Mouse (Mus musculus) cerebellum, postnatal 4 days (tissue): ENCODE results near the gene Sytl2.

ENCODE experiments used
- DNase-seq, 2 experiments: peaks; one replicate each; pipeline ENCODE4 v3.0.0; 2022; ENCODE audit warnings: low spot score in 2 of 2, mixed read lengths in 1 of 2

The Sytl2 gene

DNA sequence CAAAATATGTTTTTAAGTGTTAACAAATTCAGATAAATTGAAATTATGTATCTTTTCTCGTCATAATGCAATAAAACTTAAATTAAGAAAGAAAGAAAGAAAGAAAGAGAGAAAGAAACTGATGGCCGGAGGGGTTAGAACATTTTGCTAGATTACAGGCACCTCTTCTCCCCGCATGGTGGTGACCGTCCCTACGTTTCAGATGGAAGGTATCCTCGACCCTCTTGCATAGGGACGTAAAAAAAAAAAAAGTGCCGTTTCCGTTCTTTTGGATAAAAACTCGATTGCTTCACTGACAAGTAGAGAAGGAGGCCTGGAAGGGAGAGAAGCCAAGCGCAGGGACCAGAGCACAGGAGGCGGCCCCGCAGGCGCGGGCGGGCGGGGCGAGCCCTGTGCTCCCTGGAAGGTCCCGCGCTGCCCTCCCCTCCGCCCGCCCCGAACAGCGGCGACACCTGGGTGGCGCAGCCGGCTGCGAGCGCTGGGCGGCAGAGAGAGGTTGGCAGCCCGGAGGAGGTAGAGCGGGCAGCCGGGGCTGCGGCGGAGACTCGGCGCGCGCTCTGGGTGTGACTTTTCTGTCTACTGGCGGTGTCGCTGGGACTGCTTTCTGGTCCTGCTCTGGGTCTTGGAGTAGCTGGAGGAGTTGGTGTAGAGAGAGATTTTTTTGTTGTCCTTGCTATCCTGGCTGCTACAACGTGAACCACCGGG, at the start of gene Sytl2:
Sytl2 (plus strand) TSS at position 311 of the 705 bp plus-strand sequence.
- DNase-seq, result peak in 1 of 2 experiments; percentile 25

DNA sequence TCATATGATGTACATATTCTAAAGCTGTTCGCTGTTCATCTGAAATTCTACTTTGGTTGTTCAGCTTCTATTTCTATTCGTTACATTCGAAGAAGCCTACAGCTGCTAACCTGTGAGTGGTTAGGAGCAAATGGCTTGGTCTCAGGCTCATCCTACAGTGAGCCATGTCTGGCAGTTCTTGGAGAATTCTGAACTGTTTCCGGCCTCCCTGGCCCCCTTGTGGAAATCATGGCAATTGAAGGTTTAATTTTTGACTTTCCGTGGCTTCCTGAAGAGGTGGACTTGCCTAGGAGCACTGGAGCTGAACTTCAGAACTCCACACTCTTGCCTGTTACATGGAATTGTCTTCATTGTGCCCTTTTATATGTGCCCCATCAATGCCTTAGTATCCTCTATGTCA, 49.1 kb upstream of the Sytl2 start:
- DNase-seq, result no peak

DNA sequence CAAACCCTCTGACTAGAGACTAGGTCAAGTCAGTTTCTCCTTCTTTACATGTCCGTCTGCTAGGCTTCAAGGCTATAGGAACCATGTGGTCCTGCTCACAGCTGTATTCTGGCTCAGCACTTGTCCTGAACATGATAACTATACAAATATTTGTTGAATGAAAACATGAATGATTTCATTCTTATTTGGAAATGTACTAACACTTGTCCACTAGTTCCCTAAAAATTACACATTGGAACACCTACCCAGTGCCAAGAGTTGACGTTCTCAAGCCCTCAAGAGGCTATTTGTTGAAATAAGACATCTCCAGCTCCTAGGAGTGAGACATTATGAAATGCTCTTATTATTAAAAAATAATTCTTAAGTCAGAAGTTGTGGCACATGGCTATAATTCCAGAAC, 43.4 kb upstream of the Sytl2 start:
- DNase-seq, result no peak

DNA sequence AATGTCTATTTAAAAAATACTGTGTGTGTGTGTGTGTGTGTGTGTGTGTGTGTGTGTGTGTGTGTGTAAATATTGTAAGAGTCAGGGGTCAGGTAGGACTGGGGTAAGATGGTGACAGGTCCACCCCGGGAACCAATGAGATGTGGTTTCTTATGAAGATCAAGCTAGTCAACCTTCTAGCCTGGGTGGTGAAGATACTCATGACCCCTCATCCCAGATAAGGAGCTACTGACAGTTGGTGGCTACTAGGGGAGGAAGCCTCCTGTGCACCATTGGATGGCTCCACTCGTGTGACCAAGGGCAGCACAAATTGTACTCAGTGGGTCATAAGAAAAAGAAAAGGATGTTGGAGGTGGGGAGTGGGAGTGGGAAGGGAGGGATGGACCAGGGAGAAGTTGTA, 42.2 kb upstream of the Sytl2 start:
- no peak for DNase-seq

DNA sequence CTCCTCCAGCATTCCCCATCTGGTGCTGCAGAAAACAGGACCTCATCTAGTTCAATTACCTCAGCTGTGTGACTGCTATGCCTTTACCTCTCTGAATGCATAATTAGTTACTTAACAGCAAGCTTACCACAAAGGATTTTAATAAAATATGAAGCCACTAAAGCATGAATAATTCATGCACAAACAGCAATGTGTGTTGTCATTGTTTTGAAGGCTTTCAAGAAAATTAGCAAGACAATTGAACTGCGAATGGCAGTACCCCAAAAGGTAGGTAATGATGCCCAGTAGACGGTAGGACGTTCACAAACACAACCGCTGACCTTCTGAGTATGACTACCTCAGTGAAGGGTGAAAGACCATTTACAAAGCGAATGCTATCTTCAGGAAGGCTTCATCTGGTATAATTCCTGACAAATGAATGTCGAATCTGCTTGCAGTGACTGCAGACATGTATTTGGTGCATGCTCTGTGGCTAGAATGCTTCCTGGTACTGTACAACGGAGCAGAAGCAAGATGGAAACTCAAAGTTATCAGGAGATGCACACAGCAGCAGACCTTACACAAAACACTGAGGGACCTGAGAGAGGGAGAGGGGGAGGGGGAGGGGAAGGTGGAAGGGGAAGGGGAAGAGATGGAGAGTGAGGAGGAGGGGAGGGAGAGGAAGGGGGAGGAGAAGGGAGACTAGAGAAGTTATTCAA, 40.0 kb upstream of the Sytl2 start:
- no peak for DNase-seq

DNA sequence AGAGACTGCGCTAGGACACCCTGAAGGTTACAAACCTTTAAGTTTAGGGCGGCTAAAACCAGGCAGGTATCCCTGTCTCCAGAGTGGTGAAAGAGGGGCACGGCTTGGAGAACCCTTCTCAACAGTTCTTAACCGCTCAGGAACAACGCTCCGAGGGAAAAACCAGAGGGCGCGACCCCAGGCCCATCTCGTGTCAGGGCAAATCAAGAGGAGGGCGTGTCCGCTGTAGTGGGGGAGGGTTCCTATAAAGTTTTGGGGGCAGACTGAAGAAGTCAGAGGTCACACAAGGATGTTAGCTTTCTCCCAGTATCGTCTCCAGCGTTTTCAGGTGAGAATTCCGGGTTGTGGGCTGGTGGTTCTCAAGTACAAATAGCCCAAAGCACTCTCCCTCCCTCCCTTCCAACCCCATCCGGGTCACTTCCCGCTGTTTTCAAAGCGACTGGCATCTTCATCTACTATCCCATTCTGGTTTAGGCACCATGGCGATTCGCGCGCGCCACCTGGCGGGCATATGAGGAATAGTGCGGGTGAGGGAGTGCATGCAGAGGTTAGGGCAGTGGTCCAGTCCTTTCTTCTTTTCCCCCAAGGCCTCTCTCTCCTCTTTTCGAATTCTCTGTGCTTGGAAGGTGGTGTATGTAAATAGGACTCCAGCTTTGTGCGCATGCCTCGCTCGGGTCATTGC, 36.6 kb upstream of the Sytl2 start, which contains the start of gene Ccdc83:
Ccdc83 (minus strand) TSS at position 489 of the 682 bp plus-strand sequence.
- DNase-seq, result peak; percentile 61 to 79

DNA sequence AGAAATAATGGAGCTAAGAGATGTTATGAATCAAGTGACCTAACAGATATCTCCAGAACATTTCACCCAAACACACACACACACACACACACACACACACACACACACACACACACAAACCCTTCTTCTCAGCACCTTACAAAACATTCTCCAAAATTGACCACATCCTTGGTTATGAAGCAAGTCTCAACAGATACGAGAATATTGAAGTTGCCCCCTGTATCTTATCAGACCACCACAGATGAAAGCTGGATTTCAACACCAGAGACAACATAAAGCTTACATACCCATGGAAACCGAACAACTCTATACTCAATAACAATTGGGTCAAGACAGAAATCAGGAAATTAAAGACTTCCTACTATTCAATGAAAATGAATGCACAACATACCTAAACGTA, 31.9 kb upstream of the Sytl2 start:
- DNase-seq, result no peak

DNA sequence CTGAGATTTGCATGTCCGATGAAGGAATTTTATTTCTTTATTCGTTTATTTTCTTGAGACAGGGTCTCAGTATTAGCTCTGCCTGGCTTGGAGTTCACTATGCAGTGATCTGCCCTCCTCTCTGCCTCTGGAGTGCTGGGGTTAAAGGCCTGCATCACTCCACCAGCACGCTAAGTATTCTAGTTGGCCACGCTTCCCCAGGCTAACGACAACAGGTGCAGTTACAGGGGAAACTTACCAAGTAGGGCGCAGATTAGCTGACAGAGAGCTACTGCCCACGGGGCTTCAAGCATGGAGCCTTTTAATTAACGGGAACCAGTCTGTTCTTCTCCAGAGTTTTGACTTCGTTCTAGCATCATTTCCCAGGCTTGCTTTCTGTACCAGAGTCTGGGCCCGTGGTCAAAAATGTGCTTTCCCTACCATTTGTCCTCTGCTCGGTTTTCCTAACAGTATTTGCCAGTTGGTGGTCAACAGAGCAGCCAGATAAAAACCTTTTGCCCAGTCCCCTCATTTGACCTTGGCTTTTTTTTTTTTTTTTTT, 27.4 kb upstream of the Sytl2 start:
- no peak for DNase-seq

DNA sequence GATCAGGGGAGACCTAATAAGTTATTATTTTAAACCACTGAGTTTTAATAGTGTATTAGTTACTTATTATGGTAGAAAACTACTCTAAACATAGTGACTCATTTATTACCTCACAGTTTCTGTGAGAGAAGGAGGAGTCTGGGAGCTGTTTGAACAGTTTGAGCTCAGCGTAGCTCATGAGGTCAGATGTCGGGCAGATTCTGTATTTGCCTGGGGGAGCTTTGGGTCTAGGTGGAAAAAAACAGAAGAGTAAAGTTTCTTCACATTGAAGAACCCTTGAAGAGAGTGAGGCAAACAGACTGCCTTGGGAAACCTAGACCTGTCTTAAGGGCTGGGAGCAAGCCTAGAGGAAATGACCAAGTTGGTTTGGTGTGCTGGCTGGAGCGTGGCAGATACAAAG, 24.8 kb upstream of the Sytl2 start:
- no peak for DNase-seq

DNA sequence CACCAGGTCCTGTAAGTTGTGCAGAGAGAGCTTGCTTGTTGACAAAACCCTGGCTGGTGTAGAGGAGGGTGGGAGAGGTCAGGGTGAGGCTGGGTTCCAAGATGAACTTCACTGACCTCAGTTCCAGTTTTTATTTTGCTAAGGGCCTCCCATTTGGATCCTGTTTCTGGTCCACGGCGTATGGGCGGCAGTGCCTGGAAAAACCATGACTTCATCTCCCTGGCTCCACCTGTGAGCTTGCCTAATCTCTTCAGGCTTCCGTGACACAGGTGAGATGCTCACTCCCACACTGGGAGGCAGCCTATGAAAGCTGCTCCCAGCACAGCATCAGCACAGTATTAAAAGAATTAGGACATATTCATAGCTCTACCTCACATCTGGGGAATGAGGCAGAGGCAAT, 24.3 kb upstream of the Sytl2 start:
- no peak for DNase-seq

DNA sequence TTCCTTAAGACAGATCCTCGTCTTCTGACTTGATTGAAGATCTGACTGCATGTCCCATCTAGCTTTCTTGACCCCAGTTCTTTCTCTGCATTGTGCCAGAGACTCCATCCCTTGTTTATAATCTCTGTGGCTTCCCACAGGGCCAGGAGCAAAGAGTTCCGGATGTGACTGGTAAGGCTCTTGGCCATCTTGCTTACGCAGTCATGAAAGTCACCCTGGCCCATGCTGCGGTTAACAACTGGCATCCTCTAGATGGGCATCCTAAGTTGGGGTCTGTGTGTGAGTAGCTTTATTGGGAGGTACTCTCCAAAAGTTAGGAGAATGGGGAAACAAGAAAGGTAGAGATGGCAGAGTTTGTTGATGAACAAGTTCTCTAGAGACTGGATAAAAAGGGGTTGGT, 22.9 kb upstream of the Sytl2 start:
- DNase-seq, result no peak

DNA sequence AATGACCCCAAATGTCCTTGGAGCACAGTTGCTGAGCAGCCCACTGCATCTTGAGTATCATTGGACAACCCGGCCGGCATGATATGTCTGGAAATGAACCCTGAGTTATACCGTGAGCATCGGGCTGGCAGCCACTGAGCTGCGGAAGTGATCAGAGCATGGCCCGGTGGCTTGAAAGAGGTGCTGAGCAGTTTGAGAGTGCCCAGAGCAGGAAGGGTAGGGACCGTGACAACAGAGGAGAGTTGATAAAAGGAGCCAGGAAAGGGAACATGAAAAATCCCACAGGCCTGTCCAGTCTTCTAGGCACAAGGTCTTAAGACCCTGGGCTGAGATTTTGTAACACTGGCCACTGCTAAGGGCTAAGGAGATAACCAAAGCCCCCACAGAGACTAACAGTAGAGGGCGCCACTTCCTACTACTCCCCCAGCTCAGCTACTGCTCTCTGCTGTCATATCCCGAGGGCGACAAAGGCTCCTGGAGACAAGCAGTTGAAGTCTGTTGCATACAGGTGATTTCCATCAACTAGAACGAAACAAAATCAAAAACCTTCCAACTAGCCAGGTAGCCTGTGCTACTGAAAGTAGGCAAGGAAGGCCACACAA, 21.7 kb upstream of the Sytl2 start:
- DNase-seq, result peak in 1 of 2 experiments; percentile 8

DNA sequence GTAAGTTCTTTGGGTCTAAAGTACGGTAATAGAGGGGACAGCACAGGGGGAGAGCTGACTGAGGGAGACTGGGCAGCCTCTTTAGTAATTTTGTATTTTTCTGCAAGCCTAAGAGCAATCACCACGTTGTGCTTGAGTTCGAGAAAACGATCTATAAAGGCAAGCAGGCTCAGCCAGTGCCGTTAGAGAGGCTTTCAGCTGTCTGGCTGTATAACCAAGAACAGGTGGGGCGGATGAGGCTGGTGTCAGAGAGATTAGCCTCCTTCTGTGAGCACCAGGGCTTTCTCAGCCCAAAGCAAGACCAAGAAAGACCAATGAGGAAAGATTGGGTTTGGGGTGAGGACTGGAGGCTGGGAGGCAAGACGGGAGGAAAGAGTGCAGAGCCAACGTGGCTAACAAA, 21.2 kb upstream of the Sytl2 start:
- DNase-seq, result no peak

DNA sequence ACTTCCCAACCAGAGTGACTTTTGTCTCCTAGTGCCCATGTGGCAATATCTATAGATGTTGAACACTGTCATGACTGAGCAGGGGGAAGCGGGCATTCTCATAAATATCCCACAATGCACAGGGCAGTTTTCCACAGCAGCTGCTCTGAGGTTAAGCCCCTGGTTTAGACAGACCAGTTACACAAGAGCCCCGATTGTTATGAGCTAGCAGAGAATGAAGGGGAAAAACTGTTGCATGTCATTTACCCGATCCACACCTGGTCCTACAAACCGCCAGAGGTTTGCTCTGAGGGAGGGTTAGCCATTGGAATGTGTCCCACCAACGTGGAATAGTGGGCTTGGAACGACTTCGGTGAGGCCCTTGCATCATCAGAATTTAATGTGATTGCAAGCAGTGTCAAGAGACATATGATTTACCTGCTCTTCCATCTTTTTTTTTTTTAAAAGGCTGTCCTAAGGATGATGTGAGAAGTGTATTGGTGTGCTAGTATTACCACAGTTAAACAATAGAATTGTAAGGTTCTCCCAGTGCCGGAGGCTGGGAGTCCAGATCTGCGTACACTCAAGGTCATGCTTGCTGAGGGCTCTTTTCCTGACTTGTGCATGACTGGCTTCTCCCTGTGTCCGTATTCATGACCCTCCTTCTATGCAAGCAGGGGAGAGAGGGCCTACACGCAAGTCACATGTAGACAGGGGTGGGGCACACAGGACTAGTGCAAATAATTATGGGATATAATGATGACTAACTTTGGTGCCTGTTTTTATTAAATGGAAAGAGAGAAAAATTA, 20.1 kb upstream of the Sytl2 start:
- no peak for DNase-seq

DNA sequence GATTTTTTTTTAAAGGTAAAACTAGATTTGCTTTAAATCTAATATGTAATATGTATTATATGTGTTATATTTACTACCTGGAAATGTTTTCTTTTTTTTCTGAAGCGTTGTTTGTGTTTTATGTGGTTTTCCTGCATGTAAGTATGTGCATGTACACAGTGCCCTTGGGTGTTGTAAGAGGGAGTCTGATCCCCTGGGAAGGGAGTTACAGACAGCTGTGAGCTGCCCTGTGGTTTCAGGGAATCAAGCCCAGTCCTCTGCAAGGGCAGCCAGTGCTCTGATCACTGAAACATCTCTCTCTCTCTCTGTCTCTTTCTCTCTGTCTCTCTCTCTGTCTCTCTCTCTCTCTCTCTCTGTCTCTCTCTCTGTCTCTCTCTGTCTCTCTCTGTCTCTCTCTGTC, 19.3 kb upstream of the Sytl2 start:
- DNase-seq, result no peak

DNA sequence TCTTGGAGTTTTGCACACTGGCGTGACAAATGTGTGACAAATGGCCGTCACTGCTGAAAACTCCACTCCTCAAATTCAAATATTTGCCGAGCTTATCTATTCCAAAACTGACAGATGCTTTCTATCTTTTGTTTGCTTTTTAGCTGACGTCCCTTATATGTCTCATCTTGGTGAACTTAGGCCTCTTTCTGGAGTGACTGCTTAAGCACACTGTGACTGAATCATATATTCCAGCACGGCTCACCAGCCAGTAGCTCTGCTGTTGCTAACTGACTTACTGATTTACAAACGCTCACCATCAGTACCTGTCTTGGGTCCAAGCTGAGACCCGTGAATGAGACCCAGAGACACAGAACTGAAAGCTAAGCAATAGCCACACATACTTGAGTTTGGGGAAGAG, 17.3 kb upstream of the Sytl2 start:
- DNase-seq, result no peak

DNA sequence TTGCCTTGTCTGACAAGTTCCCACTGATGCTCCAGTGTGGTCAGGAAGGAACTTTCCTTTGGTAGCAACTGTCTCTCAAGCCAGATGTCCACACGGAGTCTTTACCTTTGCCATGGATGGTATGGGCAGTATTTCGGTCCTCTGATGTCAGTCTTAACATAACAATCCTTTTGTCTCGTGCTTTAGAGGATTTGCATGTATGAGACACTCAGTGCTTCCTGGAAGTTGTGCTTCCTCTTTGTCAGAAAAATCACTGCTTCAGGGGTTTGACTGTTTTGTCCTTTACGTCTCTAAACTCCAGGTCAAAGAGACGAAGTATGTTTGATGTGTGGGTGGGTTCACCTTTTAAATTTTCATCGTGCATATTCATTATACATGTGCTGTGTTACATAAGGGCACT, 10.2 kb upstream of the Sytl2 start:
- DNase-seq, result no peak

DNA sequence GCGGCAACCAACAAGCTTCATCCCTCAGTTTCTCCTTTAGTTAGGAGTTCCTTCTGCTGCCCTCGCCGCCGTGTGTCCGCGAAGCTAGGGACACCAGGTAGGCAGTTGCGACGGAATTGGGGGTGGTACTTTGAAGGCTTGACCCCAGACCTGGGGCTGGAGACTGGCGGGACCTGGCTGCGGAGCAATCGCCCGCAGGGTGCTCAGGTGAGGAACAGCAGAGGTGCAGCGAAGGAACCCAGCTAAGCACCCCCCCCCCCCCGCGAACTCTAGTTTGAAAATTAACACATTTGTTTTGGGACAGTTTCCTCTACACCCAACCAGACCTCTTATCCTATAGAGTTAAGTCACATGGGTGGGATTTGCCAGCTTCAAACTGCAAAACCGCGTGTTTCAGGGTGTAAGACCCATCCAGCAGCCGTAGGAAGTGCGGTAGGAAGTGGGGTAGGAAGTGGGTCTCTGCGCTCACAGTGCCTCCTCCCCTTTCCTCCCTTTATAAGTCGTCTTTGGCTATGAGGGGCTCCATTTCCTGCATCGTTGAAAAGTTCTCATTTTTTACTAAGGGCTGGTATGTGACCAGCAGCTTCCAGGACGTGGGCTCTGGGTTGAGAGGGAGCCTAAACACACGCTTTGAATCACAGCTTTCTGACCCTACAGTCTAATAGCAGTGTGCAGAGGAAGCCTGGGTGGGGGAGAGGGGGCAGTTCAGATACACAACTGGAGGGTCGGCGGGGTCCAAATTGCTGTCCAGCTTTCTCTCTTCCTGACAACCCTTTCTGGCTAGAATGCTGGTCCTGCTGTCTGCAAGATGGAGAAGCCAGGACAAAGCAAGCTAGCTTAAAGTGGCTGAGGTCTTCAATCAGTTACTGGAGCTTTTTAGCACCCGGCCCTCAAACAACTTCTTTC, 848 bp downstream of the Sytl2 start:
- no peak for DNase-seq

DNA sequence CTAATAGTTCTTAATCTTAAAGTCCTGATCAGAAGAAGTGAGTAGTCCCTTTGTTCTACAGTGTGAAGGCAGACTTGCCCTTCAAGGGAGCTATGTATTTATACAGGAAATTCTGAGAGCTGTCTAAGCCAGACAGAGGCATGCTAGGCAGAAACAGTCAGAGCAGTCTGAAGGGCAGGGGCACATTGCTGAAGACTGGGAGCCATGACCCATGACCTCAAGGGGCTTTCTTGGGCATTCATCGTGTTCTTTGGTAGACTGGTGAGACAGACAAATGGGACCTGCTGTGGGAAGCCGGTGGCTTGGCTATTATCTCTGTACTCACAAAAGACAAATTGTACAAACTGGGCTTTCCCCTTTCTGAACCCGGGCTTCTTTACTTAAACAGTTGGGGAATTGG, 4.0 kb downstream of the Sytl2 start:
- no peak for DNase-seq

DNA sequence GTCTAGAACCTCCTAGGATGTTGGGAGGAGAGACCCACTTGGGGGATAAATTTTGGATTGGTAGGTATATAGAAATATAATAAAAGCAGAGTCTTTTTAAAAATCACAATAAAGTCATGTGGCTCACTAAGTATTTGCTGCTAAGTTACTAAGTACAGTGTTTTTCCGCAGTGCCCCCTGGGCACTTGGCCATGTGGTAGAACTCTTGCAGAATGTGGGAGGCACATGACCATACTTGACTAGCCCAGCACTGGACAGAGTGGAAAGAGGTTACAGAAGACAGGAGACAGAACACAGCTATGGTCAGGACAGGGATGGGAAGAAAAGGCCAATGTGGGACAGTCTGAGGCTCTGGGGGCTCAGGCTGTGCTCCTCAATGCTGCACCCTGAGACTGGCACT, 4.9 kb downstream of the Sytl2 start:
- DNase-seq, result no peak
